Mouse (Mus musculus) gastrocnemius, adult 2 months (tissue): ENCODE data around the gene Hnrnpdl. TPM values are rescaled to one million over a fixed set of nuclear protein-coding genes. Genes with fewer than 3 reads are reported as not detected.

Experiments
- DNase-seq: peaks from one replicate; pipeline ENCODE4 v3.0.0; 2022
- H3K27ac ChIP-seq: fragments of 200-600 bp; 2 replicates; pipeline ENCODE4 v1.8.1; 2022; ENCODE audit warnings: mild to moderate bottlenecking
- H3K4me3 ChIP-seq: fragments of 200-600 bp; 2 replicates; pipeline ENCODE4 v1.8.1; 2022; ENCODE audit warnings: mild to moderate bottlenecking, moderate library complexity
- CTCF ChIP-seq: fragments of 200-600 bp; IDR thresholded peaks from 2 replicates; pipeline ENCODE4 v1.8.1; 2022; ENCODE audit warnings: antibody characterized with exemption, mild to moderate bottlenecking, moderate library complexity
- intact Hi-C: fragments of 180-260 bp; cut with DNase I; formaldehyde crosslinking; loops from one replicate; pipeline ENCODE4 v1.15.1; 2025
- long read RNA-seq, 2 experiments: library from polyadenylated mRNA; stranded (forward); transcript quantifications; one replicate each; pipeline ENCODE4 v2.0.0; 2021
- total RNA-seq, 2 experiments: library from RNA; stranded (reverse); gene quantifications; 2 replicates each; pipeline ENCODE4 v1.2.3; 2021

The Hnrnpdl gene
- total RNA-seq: 10 to 100 TPM; 74.8 to 77.5 TPM
- long read RNA-seq, experiment 1, transcript Hnrnpdl-201 (9 exons, 2,149 nt): minor isoform, 5 of 56 reads
- long read RNA-seq, experiment 1, transcript Hnrnpdl-202 (8 exons, 2,752 nt): major isoform, 25 of 56 reads
- long read RNA-seq, experiment 1, partial matches to known transcripts: 13 of 56 reads
- long read RNA-seq, experiment 1, other reads (novel, unspliced or antisense): 9 of 56 reads
- long read RNA-seq, experiment 2, transcript Hnrnpdl-202 (8 exons, 2,752 nt): major isoform, 22 of 59 reads
- long read RNA-seq, experiment 2, transcript Hnrnpdl-207 (7 exons, 2,374 nt): minor isoform, 6 of 59 reads
- long read RNA-seq, experiment 2, transcript Hnrnpdl-201 (9 exons, 2,149 nt): minor isoform, 9 of 59 reads
- long read RNA-seq, experiment 2, partial matches to known transcripts: 9 of 59 reads
- long read RNA-seq, experiment 2, other reads (novel, unspliced or antisense): 11 of 59 reads

GRCm38 (mm10) chr5:100039602-100040142 is at the start of gene Hnrnpdl, which contains the start of gene Enoph1:
Gene Hnrnpdl, minus strand, starts transcription at chr5:100039664.
Gene Enoph1, plus strand, starts transcription at chr5:100039985.
- no peak for TF ChIP-seq CTCF
- DNase-seq: peak; percentile 96
- H3K27ac ChIP-seq: peak within 1 kb of the TSS; percentile 99
- peak within 1 kb of the TSS; percentile 93 for H3K4me3 ChIP-seq
- intact Hi-C loops: loop anchor here (10.0 kb wide), 2 partner anchors 135 to 375 kb away; partner anchors contain the start of genes Sec31a and Vamp9

DNA sequence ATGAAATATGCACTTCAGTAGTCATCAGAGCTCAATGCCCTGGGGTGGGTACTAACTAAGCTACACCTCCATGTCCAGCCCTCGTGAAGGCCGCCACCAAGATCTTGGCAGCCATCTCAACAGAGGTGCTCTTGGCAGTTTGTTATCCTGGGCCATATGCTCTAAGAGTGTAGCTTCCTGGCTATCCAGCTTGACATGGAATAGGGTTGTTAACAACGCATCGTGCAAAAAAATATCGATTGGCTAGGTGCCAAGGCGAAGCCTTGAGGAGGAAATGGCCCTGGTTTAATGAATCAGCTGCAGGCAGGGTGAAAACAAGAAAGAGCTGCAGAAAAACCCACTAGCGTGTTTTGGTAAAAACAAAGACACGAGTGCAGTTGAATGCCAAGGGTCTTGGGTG is 45.6 kb upstream of the Hnrnpdl start:
- intact Hi-C loops: no loop called here
- no peak for DNase-seq
- no peak for TF ChIP-seq CTCF
- no peak overlapping the region for H3K27ac ChIP-seq
- H3K4me3 ChIP-seq: no peak overlapping the region

GRCm38 (mm10) chr5:100083953-100084562 is 44.6 kb upstream of the Hnrnpdl start:
- TF ChIP-seq CTCF: no peak
- no peak for DNase-seq
- intact Hi-C loops: no loop called here
- Histone ChIP-seq H3K27ac (peak overlapping the region; percentile 21), H3K4me3 (peak overlapping the region; percentile 19; the same call in 1 of the 2 replicates)

- H3K27ac ChIP-seq: no peak overlapping the region
- intact Hi-C loops: no loop called here
- no peak overlapping the region for H3K4me3 ChIP-seq
- no peak for DNase-seq
- no peak for TF ChIP-seq CTCF
Observed at GRCm38 (mm10) chr5:100082006-100082405, 42.5 kb upstream of the Hnrnpdl start.

DNA sequence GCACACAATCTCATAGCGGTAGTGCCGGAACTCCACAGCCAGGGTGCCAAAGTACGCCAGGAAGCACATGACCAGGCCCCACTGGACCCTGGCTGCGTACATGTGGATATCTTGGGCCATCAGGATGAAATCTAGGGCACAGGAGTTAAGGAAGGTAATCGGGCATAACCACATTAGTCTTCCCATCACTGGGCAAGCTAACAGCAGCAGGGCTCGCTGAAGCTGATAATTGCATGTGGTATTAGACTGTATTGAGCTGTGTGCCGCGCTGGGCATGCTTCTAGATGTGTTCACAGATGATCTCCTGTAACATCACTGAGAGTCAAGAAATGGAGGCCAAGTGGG is 40.4 kb upstream of the Hnrnpdl start:
- intact Hi-C loops: loop anchor here (5.0 kb wide), 2 partner anchors 77 to 147 kb away; partner anchors contain the start of gene Tmem150c
- TF ChIP-seq CTCF: no peak

DNA sequence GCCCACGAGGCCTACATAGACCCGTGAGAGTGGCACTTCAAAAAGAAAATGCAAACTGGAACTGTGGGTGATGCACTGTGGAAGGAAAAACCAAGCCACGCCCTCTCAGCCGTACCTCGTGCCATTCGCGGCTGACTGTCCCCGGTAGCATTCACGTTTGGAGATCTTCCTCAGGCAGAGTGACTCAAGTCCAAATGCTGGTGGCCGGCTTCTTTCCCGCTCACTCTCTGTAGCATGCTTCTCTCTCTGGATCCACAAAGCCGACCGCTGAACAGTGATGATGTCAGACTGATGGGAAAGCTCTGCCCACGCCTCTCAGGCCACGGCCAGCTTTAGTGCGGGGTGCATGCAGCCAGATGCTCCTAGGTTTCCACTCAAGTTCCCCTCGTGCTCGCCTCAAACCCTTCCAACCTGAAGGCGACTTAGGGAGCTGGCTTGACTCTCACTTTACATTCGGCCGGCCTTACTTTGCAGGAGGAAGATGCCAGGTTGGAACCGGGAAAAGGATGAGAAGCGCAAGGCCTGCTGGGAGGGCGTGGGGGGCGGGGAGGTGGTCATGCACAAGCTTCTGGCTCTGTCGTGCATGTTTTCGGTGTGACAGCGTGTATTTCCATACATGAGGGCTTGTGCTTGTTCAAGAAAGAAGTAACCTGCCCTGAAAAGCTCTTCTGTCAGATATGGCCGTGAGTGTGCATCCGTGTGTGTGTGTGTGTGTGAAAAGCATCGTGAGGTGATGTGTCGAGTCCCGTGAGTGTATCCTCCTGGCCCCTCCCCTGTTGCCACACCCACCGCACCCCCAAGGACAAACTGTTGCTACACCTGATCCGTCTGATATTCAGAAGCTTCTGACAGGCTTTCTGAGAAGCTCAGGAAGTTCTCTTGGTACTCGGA is 39.8 kb upstream of the Hnrnpdl start:
- TF ChIP-seq CTCF: no peak
- H3K27ac ChIP-seq: no peak overlapping the region
- peak overlapping the region; percentile 62 for H3K4me3 ChIP-seq
- intact Hi-C loops: loop anchor here (5.0 kb wide), 2 partner anchors 78 to 148 kb away; partner anchors contain the start of gene Tmem150c
- no peak for DNase-seq

More for the DNA sequence above, 40.4 kb upstream of the Hnrnpdl start:
- peak overlapping the region; percentile 62 for H3K4me3 ChIP-seq
- no peak overlapping the region for H3K27ac ChIP-seq
- DNase-seq: no peak

DNA sequence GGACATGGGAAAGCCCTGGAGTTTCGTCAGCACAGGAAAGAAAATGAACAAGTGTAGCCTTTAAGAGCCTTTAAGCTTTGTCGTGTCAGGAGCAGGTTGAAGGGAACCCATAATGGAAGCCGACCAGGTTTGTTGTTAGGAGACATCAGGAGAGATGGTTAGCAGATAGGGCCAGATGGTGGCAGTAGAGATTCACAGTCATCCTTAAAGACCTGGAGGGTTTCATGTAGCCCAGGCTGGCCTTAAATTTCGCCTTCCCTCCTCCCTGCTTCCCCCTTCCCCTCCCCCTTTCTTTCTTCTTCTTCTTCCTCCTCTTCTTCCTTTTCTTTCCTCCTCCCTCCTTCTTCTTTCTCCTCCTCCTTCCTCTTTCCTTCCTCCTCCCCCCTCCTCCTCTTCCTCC is 35.1 kb upstream of the Hnrnpdl start:
- DNase-seq: no peak
- intact Hi-C loops: loop anchor here (5.0 kb wide), 1 partner anchor 248 kb away; no protein-coding TSS in a partner anchor
- Histone ChIP-seq H3K27ac (no peak overlapping the region), H3K4me3 (no peak overlapping the region)
- peak; percentile 49 for TF ChIP-seq CTCF

GRCm38 (mm10) chr5:100072557-100072956 is 33.1 kb upstream of the Hnrnpdl start:
- Histone ChIP-seq H3K27ac (no peak overlapping the region), H3K4me3 (no peak overlapping the region)
- TF ChIP-seq CTCF: no peak
- intact Hi-C loops: loop anchor here (5.0 kb wide), 1 partner anchor 250 kb away; no protein-coding TSS in a partner anchor
- no peak for DNase-seq

DNA sequence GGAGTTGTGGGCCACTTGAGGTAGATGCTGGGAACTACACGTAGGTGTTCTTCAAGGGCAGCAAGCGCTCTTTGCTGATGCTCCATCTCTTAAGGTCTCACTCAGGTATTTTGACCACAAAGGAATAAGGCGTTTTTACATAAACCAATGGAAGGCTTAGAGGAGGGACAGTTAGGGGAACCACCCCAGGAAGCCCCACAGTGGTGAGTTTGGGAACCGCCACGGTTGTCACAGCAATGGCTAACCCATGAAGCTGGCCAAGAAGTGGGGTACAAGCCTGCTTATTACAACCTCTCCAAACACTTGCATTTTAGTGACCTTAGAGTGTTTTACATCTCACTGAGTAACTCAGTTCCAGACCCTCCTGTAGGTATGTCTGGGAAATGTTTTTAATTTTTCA is 32.1 kb upstream of the Hnrnpdl start:
- H3K27ac ChIP-seq: no peak overlapping the region
- DNase-seq: no peak
- H3K4me3 ChIP-seq: no peak overlapping the region
- intact Hi-C loops: loop anchor here (2.0 to 5.0 kb wide), 2 partner anchors 169 to 251 kb away; no protein-coding TSS in a partner anchor
- peak; percentile 6; the same call in 1 of the 2 replicates for TF ChIP-seq CTCF

DNA sequence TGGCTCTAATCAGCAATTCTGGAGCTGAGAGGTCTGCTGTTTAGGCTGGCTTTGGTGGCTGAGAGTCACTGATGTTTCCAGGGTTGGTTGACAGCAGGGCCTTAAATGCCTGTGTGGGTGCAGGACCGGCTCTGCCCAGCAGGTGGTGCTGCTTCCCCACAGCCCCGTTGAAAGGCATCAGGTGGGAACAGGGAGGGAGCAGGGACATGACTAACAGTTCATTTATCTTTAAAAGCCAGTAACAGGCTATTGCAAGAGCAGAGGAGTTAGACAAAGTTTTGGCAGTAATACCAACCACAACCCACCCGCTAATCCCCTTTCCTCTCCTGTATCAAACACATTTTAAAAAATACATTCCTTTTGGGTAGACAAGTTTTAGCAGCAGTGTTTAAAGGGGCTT is 30.8 kb upstream of the Hnrnpdl start:
- H3K4me3 ChIP-seq: no peak overlapping the region

DNA sequence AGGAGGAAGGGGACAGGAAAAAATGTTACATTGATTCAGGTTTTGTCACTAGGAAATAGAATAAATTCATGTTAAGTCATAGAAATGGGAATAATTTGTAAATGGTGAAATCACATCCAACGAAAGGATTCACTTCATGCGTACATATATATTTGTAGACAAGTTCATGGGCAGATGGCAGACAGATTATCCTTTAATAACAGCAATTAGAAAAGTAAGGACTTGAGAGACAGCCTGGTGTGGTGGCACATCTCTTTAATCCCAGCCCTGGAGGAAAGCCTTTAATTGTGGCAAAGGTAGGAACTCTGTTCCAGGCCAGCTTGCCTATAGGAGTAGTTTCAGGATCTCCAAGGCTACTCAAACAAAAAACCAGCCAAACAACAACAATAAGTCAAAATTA is 30.1 kb upstream of the Hnrnpdl start:
- Histone ChIP-seq H3K4me3 (no peak overlapping the region), H3K27ac (no peak overlapping the region)
- intact Hi-C loops: no loop called here
- no peak for DNase-seq
- TF ChIP-seq CTCF: no peak

More for the DNA sequence above, 30.8 kb upstream of the Hnrnpdl start:
- peak; percentile 81 for DNase-seq
- H3K27ac ChIP-seq: no peak overlapping the region
- intact Hi-C loops: loop anchor here (2.0 to 5.0 kb wide), 2 partner anchors 171 to 252 kb away; no protein-coding TSS in a partner anchor
- peak; percentile 100 for TF ChIP-seq CTCF

GRCm38 (mm10) chr5:100067579-100067978 is 28.1 kb upstream of the Hnrnpdl start:
- Histone ChIP-seq H3K27ac (no peak overlapping the region), H3K4me3 (no peak overlapping the region)
- no peak for TF ChIP-seq CTCF
- intact Hi-C loops: no loop called here
- DNase-seq: no peak
